In genomic region chr14:16752648-16753047, GRCm38 (mm10) we compare ENCODE assay signal across 32 mouse cellular contexts.
DNase-seq lines count a peak whose midpoint lies in the region; ATAC-seq and TF ChIP-seq lines count a peak whose summit lies in the region.
"Had no signal": no experiment of that assay in that cellular context is flagged by ENCODE, and none has a peak within 500 bp of the region (broad histone marks: within the 10 kb centered on the region; RNA-seq: fewer than 3 reads in every experiment).

No protein-coding gene starts in this region.

- TF ChIP-seq POLR2A in limb, embryonic 14.5 days (IDR thresholded peaks at IDR 0.05; ENCODE audit: borderline replicate concordance, extremely low read depth, insufficient read depth, insufficient read length), result no peak

- 55% methylated on average over 1 of the region's 1 CpGs for WGBS in limb, embryonic 14.5 days
- 85% methylated on average over 1 of the region's 1 CpGs for WGBS in limb, embryonic 10.5 days
- WGBS in heart, embryonic 15.5 days, result 57% methylated on average over 1 of the region's 1 CpGs

- intact Hi-C loops in heart, postnatal 25 days (cut with DNase I), result no loop called here

- no peak for ATAC-seq in limb, embryonic 14.5 days (ENCODE audit: low FRiP score, low read depth)
- ATAC-seq in heart, embryonic 15.5 days (replicated peaks; ENCODE audit: insufficient number of reproducible peaks, insufficient read depth, low FRiP score, low read depth), result peak; percentile 58
- ATAC-seq: activated CD4-positive, CD25-positive, alpha-beta regulatory T cell, adult 4 months; forebrain, postnatal 0 days; inflammation-experienced regulatory T-cells, adult 6 months; liver, embryonic 12.5 days; liver, postnatal 0 days; midbrain, embryonic 13.5 days had no signal

- peaks cover 3% of the 10 kb centered on the region; the same call in 1 of the 2 replicates for H3K4me1 ChIP-seq in limb, embryonic 14.5 days (ENCODE audit: control insufficient read depth, insufficient read depth, low read length)
- H3K4me1 ChIP-seq in limb, embryonic 10.5 days, result no peaks in the 10 kb centered on the region
- no peaks in the 10 kb centered on the region for H3K4me1 ChIP-seq in heart, embryonic 15.5 days (replicated peaks)
- H3K4me1 ChIP-seq: forebrain, embryonic 12.5 days; hindbrain, embryonic 10.5 days; hindbrain, embryonic 15.5 days; kidney, embryonic 15.5 days; limb, embryonic 13.5 days; liver, embryonic 12.5 days; midbrain, embryonic 13.5 days; neural tube, embryonic 13.5 days had no signal

- H3K9me3 ChIP-seq in limb, embryonic 14.5 days (ENCODE audit: control insufficient read depth, low read length), result no peaks in the 10 kb centered on the region
- H3K9me3 ChIP-seq in limb, embryonic 10.5 days (replicated peaks), result no peaks in the 10 kb centered on the region
- H3K9me3 ChIP-seq in heart, embryonic 15.5 days (replicated peaks), result no peaks in the 10 kb centered on the region
- H3K9me3 ChIP-seq: forebrain, embryonic 12.5 days; hindbrain, embryonic 10.5 days; hindbrain, embryonic 15.5 days; kidney, embryonic 15.5 days; limb, embryonic 13.5 days; liver, embryonic 12.5 days; midbrain, embryonic 13.5 days; neural tube, embryonic 13.5 days had no signal

- H3K9ac ChIP-seq in limb, embryonic 14.5 days (ENCODE audit: low read depth, low read length, severe bottlenecking), result no peak overlapping the region
- no peak overlapping the region for H3K9ac ChIP-seq in heart, embryonic 15.5 days
- H3K9ac ChIP-seq: forebrain, embryonic 12.5 days; forebrain, postnatal 0 days; hindbrain, embryonic 15.5 days; kidney, embryonic 15.5 days; limb, embryonic 13.5 days; liver, embryonic 12.5 days; liver, postnatal 0 days; midbrain, embryonic 13.5 days; neural tube, embryonic 13.5 days had no signal

- peak; percentile 1 to 35 for DNase-seq in heart, adult 9 months (ENCODE audit: low spot score in 2 of 2)
- DNase-seq in heart, postnatal 25 days (ENCODE audit: low spot score), result no peak
- peak; percentile 22 for DNase-seq in limb, embryonic 14.5 days (ENCODE audit: low spot score)
- no peak for DNase-seq in limb, embryonic 10.5 days (ENCODE audit: low spot score)
- no peak for DNase-seq in yolk sac, embryonic 10.5 days (ENCODE audit: low spot score)
- DNase-seq: adrenal gland, adult 8-10 months; cerebellum, adult 8-10 months; cerebellum, postnatal 25 days; forebrain, postnatal 0 days; gastrocnemius, postnatal 14 days; kidney, adult 11 months; kidney, postnatal 36 days; liver, postnatal 0 days; right cerebral cortex, postnatal 4 days; thymus, adult 18-20 months; thymus, postnatal 36 days had no signal

- no peak overlapping the region for H3K27ac ChIP-seq in limb, embryonic 14.5 days (replicated peaks; ENCODE audit: low read depth, low read length)
- no peak overlapping the region for H3K27ac ChIP-seq in limb, embryonic 10.5 days
- no peak overlapping the region for H3K27ac ChIP-seq in heart, embryonic 15.5 days
- H3K27ac ChIP-seq: forebrain, embryonic 12.5 days; hindbrain, embryonic 10.5 days; hindbrain, embryonic 15.5 days; kidney, embryonic 15.5 days; layer of hippocampus, adult 2 months; left cerebral cortex, adult 2 months; limb, embryonic 13.5 days; liver, embryonic 12.5 days; macrophage; midbrain, embryonic 13.5 days; neural tube, embryonic 13.5 days; stomach, postnatal 0 days had no signal

- no peak overlapping the region for H3K4me2 ChIP-seq in limb, embryonic 14.5 days (replicated peaks; ENCODE audit: low read depth, low read length, severe bottlenecking)
- H3K4me2 ChIP-seq in heart, embryonic 15.5 days, result no peak overlapping the region
- H3K4me2 ChIP-seq: forebrain, embryonic 12.5 days; hindbrain, embryonic 15.5 days; kidney, embryonic 15.5 days; limb, embryonic 13.5 days; liver, embryonic 12.5 days; midbrain, embryonic 13.5 days; neural tube, embryonic 13.5 days had no signal

- no peaks in the 10 kb centered on the region for H3K36me3 ChIP-seq in limb, embryonic 14.5 days (ENCODE audit: control insufficient read depth, insufficient read depth, low read length)
- no peaks in the 10 kb centered on the region for H3K36me3 ChIP-seq in limb, embryonic 10.5 days
- H3K36me3 ChIP-seq in heart, embryonic 15.5 days, result no peaks in the 10 kb centered on the region
- H3K36me3 ChIP-seq: forebrain, embryonic 12.5 days; hindbrain, embryonic 10.5 days; hindbrain, embryonic 15.5 days; kidney, embryonic 15.5 days; limb, embryonic 13.5 days; liver, embryonic 12.5 days; midbrain, embryonic 13.5 days; neural tube, embryonic 13.5 days had no signal

- H3K27me3 ChIP-seq in limb, embryonic 14.5 days (ENCODE audit: control insufficient read depth, insufficient read depth, low read length), result no peaks in the 10 kb centered on the region
- H3K27me3 ChIP-seq in limb, embryonic 10.5 days (ENCODE audit: low read depth, poor library complexity, severe bottlenecking), result no peaks in the 10 kb centered on the region
- no peaks in the 10 kb centered on the region for H3K27me3 ChIP-seq in heart, embryonic 15.5 days
- H3K27me3 ChIP-seq: CH12.LX; hindbrain, embryonic 15.5 days; kidney, embryonic 15.5 days; limb, embryonic 13.5 days; liver, embryonic 12.5 days; midbrain, embryonic 13.5 days; neural tube, embryonic 13.5 days had no signal

- no peak overlapping the region for H3K4me3 ChIP-seq in limb, embryonic 14.5 days (replicated peaks; ENCODE audit: low read length)
- no peak overlapping the region for H3K4me3 ChIP-seq in limb, embryonic 10.5 days
- no peak overlapping the region for H3K4me3 ChIP-seq in heart, embryonic 15.5 days
- H3K4me3 ChIP-seq: forebrain, embryonic 12.5 days; hindbrain, embryonic 10.5 days; hindbrain, embryonic 15.5 days; kidney, embryonic 15.5 days; layer of hippocampus, adult 2 months; left cerebral cortex, adult 2 months; limb, embryonic 13.5 days; liver, embryonic 12.5 days; midbrain, embryonic 13.5 days; neural tube, embryonic 13.5 days had no signal

Comparison
In these comparisons a context has a peak if more than half of its experiments do, and no peak if none do; other contexts are left out.
1. DNase-seq: peak in heart, adult 9 months (2 of 2) and limb, embryonic 14.5 days (single experiment); none in heart, postnatal 25 days (single experiment), limb, embryonic 10.5 days (single experiment) and yolk sac, embryonic 10.5 days (single experiment).